Mouse (Mus musculus) olfactory bulb, adult 2 months (tissue): ENCODE results near the gene Sertad1.

ENCODE experiments used
- CTCF ChIP-seq: fragments of 200-500 bp; IDR thresholded peaks from 2 replicates; pipeline ENCODE4 v1.5.1; 2012; ENCODE audit warnings: low read depth, mild to moderate bottlenecking, low read length, moderate library complexity; ENCODE audit not compliant: insufficient read depth
- POLR2A ChIP-seq: fragments of 200-500 bp; IDR thresholded peaks from 2 replicates; pipeline ENCODE4 v1.6.1; 2012; ENCODE audit warnings: mild to moderate bottlenecking, low read depth, low read length, moderate library complexity; ENCODE audit not compliant: insufficient read depth

DNA sequence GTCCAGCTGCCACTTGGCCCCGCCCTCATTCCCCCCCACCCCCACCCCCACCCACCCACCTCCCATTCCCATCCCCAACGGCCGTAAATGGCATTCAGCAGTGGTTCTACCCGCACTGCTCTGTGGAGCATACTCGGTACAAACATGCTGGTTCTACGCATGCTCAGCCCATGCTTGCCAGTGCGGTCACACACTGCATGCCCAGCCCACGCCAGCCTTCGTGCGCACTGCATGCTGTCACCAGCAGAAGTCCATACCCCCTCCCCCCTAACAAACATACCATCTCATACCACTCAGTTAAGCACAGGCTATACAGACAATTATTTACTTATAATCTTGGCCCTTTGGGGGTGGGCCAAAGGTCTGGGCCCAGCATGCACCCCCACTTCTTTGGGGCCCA, 45.0 kb downstream of the Sertad1 start:
- no peak for TF ChIP-seq POLR2A
- no peak for TF ChIP-seq CTCF
